Mouse (Mus musculus) cortical plate, adult 2 months (tissue): ENCODE data around the gene Rnf224.

Experiments
- CTCF ChIP-seq: fragments of 200-500 bp; IDR thresholded peaks from 2 replicates; pipeline ENCODE4 v1.5.1; 2011; ENCODE audit warnings: mild to moderate bottlenecking, control low read depth, low read length; ENCODE audit not compliant: insufficient read depth; ENCODE audit errors: extremely low read depth
- POLR2A ChIP-seq: fragments of 200-500 bp; IDR thresholded peaks from 2 replicates; pipeline ENCODE4 v1.6.1; 2011; ENCODE audit warnings: mild to moderate bottlenecking, low read length, control low read depth; ENCODE audit not compliant: insufficient read depth; ENCODE audit errors: extremely low read depth

GRCm38 (mm10) chr2:25242101-25242506 is 5.5 kb upstream of the Rnf224 start, which contains the start of the genes Rnf208 and Cysrt1:
- TF ChIP-seq CTCF (no peak), POLR2A (peak; percentile 17; the same call in 1 of the 2 replicates)
